Mouse (Mus musculus) liver, postnatal 0 days (tissue): ENCODE data around the gene Pi4kb.

Source experiments
- CTCF ChIP-seq: sonication (generic); IDR thresholded peaks from 2 replicates; pipeline ENCODE4 v1.5.1; 2016; ENCODE audit warnings: antibody characterized with exemption, low read depth
- EP300 ChIP-seq: IDR thresholded peaks from 2 replicates; pipeline ENCODE4 v1.6.1; 2016; ENCODE audit warnings: antibody characterized with exemption, low read depth, mild to moderate bottlenecking

- no peak for TF ChIP-seq EP300
- TF ChIP-seq CTCF, result no peak
Measured at GRCm38 (mm10) chr3:95005651-95006050, 31.1 kb downstream of the Pi4kb start.
